Mouse (Mus musculus): Measurements from ENCODE around the gene Ntm. TPM values are rescaled to one million over a fixed set of nuclear protein-coding genes. Genes with fewer than 3 reads are reported as not detected.

Gene Ntm
- polyA plus RNA-seq, 1 experiment from 2014 or later: 30.6 TPM

- H3K27ac ChIP-seq (ENCODE audit: low read depth, low read length): no peak overlapping the region
- ATAC-seq (ENCODE audit: low FRiP score): no peak
These were observed 666.2 kb downstream of the Ntm start for GRCm38 (mm10) chr9:29296752-29297151.

GRCm38 (mm10) chr9:29288003-29288704 is 674.8 kb downstream of the Ntm start:
- no peaks in the 10 kb centered on the region for H3K4me1 ChIP-seq (replicated peaks; ENCODE audit: control insufficient read depth, insufficient read depth, low read length)
- H3K27ac ChIP-seq (ENCODE audit: low read depth, low read length): no peak overlapping the region
- DNase-seq (ENCODE audit: low spot score): no peak
- no peak overlapping the region for H3K4me2 ChIP-seq (replicated peaks; ENCODE audit: low read depth, low read length)
- no peaks in the 10 kb centered on the region for H3K9me3 ChIP-seq (ENCODE audit: control insufficient read depth, low read length)
- no peak overlapping the region for H3K4me3 ChIP-seq (ENCODE audit: low read depth, low read length)
- H3K9ac ChIP-seq (ENCODE audit: low read depth, low read length): no peak overlapping the region
- H3K27me3 ChIP-seq (ENCODE audit: control insufficient read depth, insufficient read depth, low read length): no peaks in the 10 kb centered on the region
- WGBS: 88% methylated on average over 7 of the region's 7 CpGs
- no peaks in the 10 kb centered on the region for H3K36me3 ChIP-seq (ENCODE audit: control insufficient read depth, insufficient read depth, low read length)
- ATAC-seq (ENCODE audit: low FRiP score): no peak

More at GRCm38 (mm10) chr9:29296752-29297151, 666.2 kb downstream of the Ntm start:
- Histone ChIP-seq H3K4me3 (ENCODE audit: low read depth, low read length) (no peak overlapping the region), H3K4me2 (replicated peaks; ENCODE audit: low read depth, low read length) (no peak overlapping the region), H3K9ac (ENCODE audit: low read depth, low read length) (no peak overlapping the region), H3K9me3 (ENCODE audit: control insufficient read depth, low read length) (no peaks in the 10 kb centered on the region), H3K4me1 (replicated peaks; ENCODE audit: control insufficient read depth, insufficient read depth, low read length) (no peaks in the 10 kb centered on the region), H3K27me3 (ENCODE audit: control insufficient read depth, insufficient read depth, low read length) (no peaks in the 10 kb centered on the region), H3K36me3 (ENCODE audit: control insufficient read depth, insufficient read depth, low read length) (no peaks in the 10 kb centered on the region)
- WGBS: 92% methylated on average over 3 of the region's 3 CpGs
- no peak for DNase-seq (ENCODE audit: low spot score)

GRCm38 (mm10) chr9:29285144-29285543 is 677.8 kb downstream of the Ntm start:
- no peak overlapping the region for H3K9ac ChIP-seq (ENCODE audit: low read depth, low read length)
- H3K4me2 ChIP-seq (replicated peaks; ENCODE audit: low read depth, low read length): no peak overlapping the region
- peak; percentile 63; the same call in 1 of the 2 replicates for ATAC-seq (ENCODE audit: low FRiP score)
- H3K9me3 ChIP-seq (ENCODE audit: control insufficient read depth, low read length): no peaks in the 10 kb centered on the region
- H3K4me1 ChIP-seq (replicated peaks; ENCODE audit: control insufficient read depth, insufficient read depth, low read length): no peaks in the 10 kb centered on the region
- no peaks in the 10 kb centered on the region for H3K27me3 ChIP-seq (ENCODE audit: control insufficient read depth, insufficient read depth, low read length)
- H3K36me3 ChIP-seq (ENCODE audit: control insufficient read depth, insufficient read depth, low read length): no peaks in the 10 kb centered on the region
- H3K4me3 ChIP-seq (ENCODE audit: low read depth, low read length): no peak overlapping the region
- DNase-seq (ENCODE audit: low spot score): no peak
- H3K27ac ChIP-seq (ENCODE audit: low read depth, low read length): no peak overlapping the region

- Histone ChIP-seq H3K36me3 (ENCODE audit: control insufficient read depth, insufficient read depth, low read length) (no peaks in the 10 kb centered on the region), H3K27me3 (ENCODE audit: control insufficient read depth, insufficient read depth, low read length) (no peaks in the 10 kb centered on the region), H3K4me3 (ENCODE audit: low read depth, low read length) (no peak overlapping the region), H3K9ac (ENCODE audit: low read depth, low read length) (no peak overlapping the region), H3K4me1 (replicated peaks; ENCODE audit: control insufficient read depth, insufficient read depth, low read length) (no peaks in the 10 kb centered on the region), H3K9me3 (ENCODE audit: control insufficient read depth, low read length) (no peaks in the 10 kb centered on the region), H3K4me2 (replicated peaks; ENCODE audit: low read depth, low read length) (no peak overlapping the region), H3K27ac (ENCODE audit: low read depth, low read length) (no peak overlapping the region)
- no peak for DNase-seq (ENCODE audit: low spot score)
- ATAC-seq (ENCODE audit: low FRiP score): no peak
- WGBS: 73% methylated on average over 3 of the region's 3 CpGs
These were observed 690.1 kb downstream of the Ntm start for GRCm38 (mm10) chr9:29272861-29273260.

GRCm38 (mm10) chr9:29269988-29270387 is 693.0 kb downstream of the Ntm start:
- WGBS: 84% methylated on average over 6 of the region's 6 CpGs

GRCm38 (mm10) chr9:29269277-29269646 is 693.7 kb downstream of the Ntm start:
- no peaks in the 10 kb centered on the region for H3K27me3 ChIP-seq (ENCODE audit: control insufficient read depth, insufficient read depth, low read length)
- ATAC-seq (ENCODE audit: low FRiP score) (no peak), DNase-seq (ENCODE audit: low spot score) (no peak)
- H3K4me1 ChIP-seq (replicated peaks; ENCODE audit: control insufficient read depth, insufficient read depth, low read length): no peaks in the 10 kb centered on the region
- 94% methylated on average over 2 of the region's 2 CpGs for WGBS
- no peak overlapping the region for H3K27ac ChIP-seq (ENCODE audit: low read depth, low read length)
- no peak overlapping the region for H3K4me3 ChIP-seq (ENCODE audit: low read depth, low read length)
- no peaks in the 10 kb centered on the region for H3K36me3 ChIP-seq (ENCODE audit: control insufficient read depth, insufficient read depth, low read length)
- H3K9ac ChIP-seq (ENCODE audit: low read depth, low read length): no peak overlapping the region
- H3K9me3 ChIP-seq (ENCODE audit: control insufficient read depth, low read length): no peaks in the 10 kb centered on the region
- no peak overlapping the region for H3K4me2 ChIP-seq (replicated peaks; ENCODE audit: low read depth, low read length)

More at GRCm38 (mm10) chr9:29269988-29270387, 693.0 kb downstream of the Ntm start:
- Histone ChIP-seq H3K36me3 (ENCODE audit: control insufficient read depth, insufficient read depth, low read length) (no peaks in the 10 kb centered on the region), H3K4me3 (ENCODE audit: low read depth, low read length) (no peak overlapping the region), H3K27me3 (ENCODE audit: control insufficient read depth, insufficient read depth, low read length) (no peaks in the 10 kb centered on the region), H3K9ac (ENCODE audit: low read depth, low read length) (no peak overlapping the region), H3K27ac (ENCODE audit: low read depth, low read length) (no peak overlapping the region), H3K4me2 (replicated peaks; ENCODE audit: low read depth, low read length) (no peak overlapping the region), H3K9me3 (ENCODE audit: control insufficient read depth, low read length) (no peaks in the 10 kb centered on the region), H3K4me1 (replicated peaks; ENCODE audit: control insufficient read depth, insufficient read depth, low read length) (no peaks in the 10 kb centered on the region)
- no peak for ATAC-seq (ENCODE audit: low FRiP score)
- no peak for DNase-seq (ENCODE audit: low spot score)

- WGBS: 72% methylated on average over 10 of the region's 10 CpGs
- Histone ChIP-seq H3K27me3 (ENCODE audit: control insufficient read depth, insufficient read depth, low read length) (no peaks in the 10 kb centered on the region), H3K4me1 (replicated peaks; ENCODE audit: control insufficient read depth, insufficient read depth, low read length) (no peaks in the 10 kb centered on the region), H3K9ac (ENCODE audit: low read depth, low read length) (no peak overlapping the region), H3K4me2 (replicated peaks; ENCODE audit: low read depth, low read length) (no peak overlapping the region), H3K4me3 (ENCODE audit: low read depth, low read length) (no peak overlapping the region), H3K9me3 (ENCODE audit: control insufficient read depth, low read length) (no peaks in the 10 kb centered on the region), H3K27ac (ENCODE audit: low read depth, low read length) (no peak overlapping the region), H3K36me3 (ENCODE audit: control insufficient read depth, insufficient read depth, low read length) (no peaks in the 10 kb centered on the region)
- no peak for ATAC-seq (ENCODE audit: low FRiP score)
- DNase-seq (ENCODE audit: low spot score): no peak
These were observed 694.2 kb downstream of the Ntm start for GRCm38 (mm10) chr9:29268583-29269276.

- no peak overlapping the region for H3K4me3 ChIP-seq (ENCODE audit: low read depth, low read length)
- no peak overlapping the region for H3K4me2 ChIP-seq (replicated peaks; ENCODE audit: low read depth, low read length)
- no peak for ATAC-seq (ENCODE audit: low FRiP score)
- no peaks in the 10 kb centered on the region for H3K4me1 ChIP-seq (replicated peaks; ENCODE audit: control insufficient read depth, insufficient read depth, low read length)
- WGBS: 52% methylated on average over 3 of the region's 3 CpGs
- H3K9ac ChIP-seq (ENCODE audit: low read depth, low read length): no peak overlapping the region
- H3K9me3 ChIP-seq (ENCODE audit: control insufficient read depth, low read length): no peaks in the 10 kb centered on the region
- H3K27ac ChIP-seq (ENCODE audit: low read depth, low read length): no peak overlapping the region
- H3K27me3 ChIP-seq (ENCODE audit: control insufficient read depth, insufficient read depth, low read length): no peaks in the 10 kb centered on the region
- DNase-seq (ENCODE audit: low spot score): no peak
- no peaks in the 10 kb centered on the region for H3K36me3 ChIP-seq (ENCODE audit: control insufficient read depth, insufficient read depth, low read length)
These were observed 695.3 kb downstream of the Ntm start for GRCm38 (mm10) chr9:29267663-29268062.

GRCm38 (mm10) chr9:29265177-29265576 is 697.8 kb downstream of the Ntm start:
- 46% methylated on average over 4 of the region's 4 CpGs for WGBS
- no peak overlapping the region for H3K9ac ChIP-seq (ENCODE audit: low read depth, low read length)

More at GRCm38 (mm10) chr9:29265177-29265576, 697.8 kb downstream of the Ntm start:
- H3K4me1 ChIP-seq (replicated peaks; ENCODE audit: control insufficient read depth, insufficient read depth, low read length): no peaks in the 10 kb centered on the region
- DNase-seq (ENCODE audit: low spot score) (peak; percentile 10), ATAC-seq (ENCODE audit: low FRiP score) (no peak)
- H3K9me3 ChIP-seq (ENCODE audit: control insufficient read depth, low read length): no peaks in the 10 kb centered on the region
- H3K27ac ChIP-seq (ENCODE audit: low read depth, low read length): no peak overlapping the region
- no peak overlapping the region for H3K4me3 ChIP-seq (ENCODE audit: low read depth, low read length)
- no peaks in the 10 kb centered on the region for H3K36me3 ChIP-seq (ENCODE audit: control insufficient read depth, insufficient read depth, low read length)
- no peaks in the 10 kb centered on the region for H3K27me3 ChIP-seq (ENCODE audit: control insufficient read depth, insufficient read depth, low read length)
- no peak overlapping the region for H3K4me2 ChIP-seq (replicated peaks; ENCODE audit: low read depth, low read length)

Measured in hindbrain, embryonic 11.5 days (tissue).